Mouse (Mus musculus): ENCODE data around the gene Srebf2. TPM values are rescaled to one million over a fixed set of nuclear protein-coding genes. Genes with fewer than 3 reads are reported as not detected.
A peak's percentile ranks its signal among the peaks of the same experiment; 100 is the strongest.

The Srebf2 gene
- total RNA-seq, 2 experiments from 2014 or later, result 9.9 to 12.9 TPM

DNA sequence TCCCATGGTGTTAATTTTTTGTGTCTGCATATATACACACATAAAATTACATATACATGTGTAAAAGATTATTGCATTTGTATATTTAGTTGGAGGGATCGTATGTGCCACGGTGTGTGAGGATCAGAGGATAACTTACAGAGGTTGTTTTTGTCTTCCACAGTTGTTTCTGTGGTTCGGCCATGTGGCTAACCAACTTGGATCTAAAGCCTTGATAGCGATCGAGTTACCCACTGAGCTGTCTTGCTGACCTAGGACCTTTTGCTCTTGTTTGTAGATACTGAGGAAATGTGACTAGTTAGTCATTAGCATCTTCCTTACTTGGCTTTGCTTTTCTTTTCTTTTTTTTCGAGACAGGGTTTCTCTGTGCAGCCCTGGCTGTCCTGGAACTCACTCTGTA lies 9.3 kb downstream of the Srebf2 start:
- no peak for DNase-seq (ENCODE audit: low spot score)

DNA sequence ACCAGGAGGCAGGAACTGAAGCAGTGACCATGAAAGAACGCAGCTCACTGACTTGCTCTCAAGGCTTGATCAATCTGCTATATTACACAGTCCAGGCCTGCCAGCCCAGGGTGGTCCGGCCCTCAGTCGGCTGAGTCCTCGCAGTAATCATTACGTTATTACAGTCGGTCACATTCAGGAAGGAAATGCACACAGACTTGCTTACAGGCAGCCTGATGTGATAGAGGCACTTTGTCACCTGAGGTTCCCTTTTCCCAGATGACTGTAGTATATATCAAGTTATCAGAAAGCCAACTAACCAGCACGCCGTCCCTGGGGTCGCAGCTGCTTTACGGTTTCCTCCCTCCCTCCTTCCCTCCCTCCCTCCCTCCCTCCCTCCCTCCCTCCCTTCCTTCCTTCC lies 9.9 kb downstream of the Srebf2 start:
- no peak for DNase-seq (ENCODE audit: low spot score)

DNA sequence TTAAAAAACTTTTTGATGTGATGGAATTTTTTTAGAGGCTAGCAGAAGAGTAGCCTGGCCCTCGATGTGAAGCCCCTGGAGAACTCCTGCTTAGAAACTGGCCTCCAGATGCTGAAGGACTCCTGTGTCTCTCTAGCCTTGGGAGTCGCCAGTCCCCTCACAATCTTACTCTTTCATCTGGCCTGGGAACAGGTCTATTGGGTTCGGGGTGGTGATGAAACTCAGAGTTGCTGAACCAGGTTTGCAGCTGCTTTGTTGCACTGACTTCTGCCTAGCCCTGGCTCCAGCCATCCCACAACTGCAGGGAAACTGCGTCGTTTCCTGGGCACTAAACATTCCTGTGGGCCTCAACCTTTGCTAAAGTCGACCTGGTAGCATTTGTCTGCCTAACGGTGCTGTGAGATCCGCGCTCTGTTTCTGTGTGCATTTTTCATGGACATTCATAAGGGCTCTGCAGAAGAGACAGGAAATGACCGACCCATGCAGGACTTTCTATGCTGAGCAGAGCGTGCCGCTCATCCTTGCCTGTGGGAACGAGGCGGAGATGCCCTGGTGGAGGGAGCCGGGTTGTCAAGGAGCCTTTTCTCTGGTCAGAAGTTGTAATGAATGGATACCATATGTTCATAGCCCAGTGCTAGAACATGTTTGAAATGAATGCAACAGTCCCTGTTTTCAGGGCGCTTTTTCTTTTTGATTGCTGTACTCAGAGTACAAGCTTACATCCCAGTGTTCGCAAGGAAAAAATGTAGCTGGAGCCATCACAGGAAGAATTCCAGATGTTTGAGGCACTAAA lies 11.5 kb downstream of the Srebf2 start:
- no peak for DNase-seq (ENCODE audit: low spot score)

DNA sequence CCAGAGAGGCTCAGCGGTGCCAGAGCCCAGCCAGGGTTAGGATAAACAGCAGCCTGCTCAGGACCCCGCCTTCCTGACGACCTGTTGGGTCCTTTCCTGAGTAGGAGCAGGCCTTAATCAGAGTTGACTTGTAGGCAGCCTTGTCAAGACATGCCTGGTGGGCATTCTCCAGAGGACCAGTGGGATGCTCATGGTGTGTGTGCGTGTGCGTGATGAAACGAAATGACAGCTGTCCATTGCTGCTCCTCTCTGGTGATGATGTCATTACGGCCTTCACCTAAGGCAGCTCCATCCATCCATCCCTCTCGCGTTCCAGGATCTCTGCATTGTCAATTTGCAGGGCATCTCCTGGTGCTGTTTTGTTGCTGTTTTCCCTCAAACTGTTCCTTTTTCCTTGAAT lies 12.5 kb downstream of the Srebf2 start:
- no peak for DNase-seq (ENCODE audit: low spot score)

DNA sequence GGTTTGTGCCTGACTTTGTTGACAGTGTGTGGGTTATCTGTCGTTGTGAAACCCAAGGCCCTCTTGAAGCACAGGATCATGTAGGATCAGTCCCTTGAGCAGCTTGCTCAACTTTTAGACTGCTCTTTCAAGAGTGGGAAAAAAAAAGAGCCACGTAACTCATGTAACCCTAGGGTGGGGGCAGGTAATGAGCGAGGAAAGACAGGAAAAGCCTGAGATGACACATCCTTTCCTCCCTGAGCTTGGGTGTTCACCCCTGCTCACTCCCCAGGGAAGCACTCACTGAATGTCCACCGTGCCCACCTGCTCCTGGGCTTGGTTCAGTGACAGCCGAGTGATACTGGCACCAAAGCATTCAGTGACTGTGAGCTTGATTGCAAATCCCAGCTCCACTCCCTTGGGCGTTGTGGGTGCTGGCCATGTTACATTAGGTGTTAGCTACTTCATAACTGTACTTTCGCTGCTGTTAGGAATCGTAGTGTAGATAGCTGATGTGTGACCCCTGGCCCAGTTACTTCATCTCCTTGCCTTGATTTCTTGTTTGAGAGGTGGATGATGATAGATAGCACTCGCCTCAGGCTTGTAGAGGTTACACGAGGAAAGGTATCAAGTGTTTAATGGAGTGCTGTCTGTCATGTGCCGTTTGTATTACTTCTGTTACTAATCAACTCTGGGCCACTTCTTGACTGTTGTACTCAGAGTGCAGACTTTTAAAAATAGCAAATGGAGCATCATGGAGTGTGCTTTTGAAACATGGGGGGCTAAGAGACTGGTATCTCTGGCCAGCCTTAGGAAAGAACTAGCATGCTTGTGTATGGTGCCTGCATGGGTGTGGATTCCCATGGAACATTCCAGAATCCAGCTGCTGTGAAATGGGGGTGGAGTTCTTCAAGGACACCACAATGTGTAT lies 14.0 kb downstream of the Srebf2 start:
- DNase-seq (ENCODE audit: low spot score), result no peak

DNA sequence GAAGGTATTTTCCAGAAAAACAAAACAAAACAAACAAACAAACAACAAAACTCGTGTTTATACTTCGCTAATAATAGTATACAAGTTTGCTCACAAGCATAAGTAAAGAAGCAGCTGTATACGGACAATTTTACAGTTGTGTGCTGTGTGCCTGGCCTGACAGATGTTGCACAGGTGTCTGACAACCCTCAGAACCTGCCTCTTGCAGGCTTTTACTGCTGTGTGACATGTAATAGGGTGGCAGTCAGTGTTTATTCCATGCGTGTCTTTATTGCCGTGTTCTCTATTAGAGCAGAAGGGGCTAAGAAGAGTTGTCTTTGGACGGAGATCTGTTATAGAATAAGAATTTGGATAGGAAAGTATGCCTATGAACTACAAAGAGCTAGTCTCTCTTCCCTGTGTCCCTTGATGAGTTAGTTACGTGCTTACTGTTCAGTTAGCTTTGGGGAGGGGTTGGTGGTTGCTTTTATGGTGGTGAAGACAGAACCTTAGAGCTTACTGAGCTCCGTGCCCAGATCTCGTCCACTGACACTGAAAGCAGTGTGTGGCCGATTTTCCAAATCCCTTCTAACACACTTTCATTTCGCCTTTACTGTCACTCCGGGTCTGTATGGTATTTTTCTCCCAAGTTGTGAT lies 15.1 kb downstream of the Srebf2 start:
- no peak for DNase-seq (ENCODE audit: low spot score)

DNA sequence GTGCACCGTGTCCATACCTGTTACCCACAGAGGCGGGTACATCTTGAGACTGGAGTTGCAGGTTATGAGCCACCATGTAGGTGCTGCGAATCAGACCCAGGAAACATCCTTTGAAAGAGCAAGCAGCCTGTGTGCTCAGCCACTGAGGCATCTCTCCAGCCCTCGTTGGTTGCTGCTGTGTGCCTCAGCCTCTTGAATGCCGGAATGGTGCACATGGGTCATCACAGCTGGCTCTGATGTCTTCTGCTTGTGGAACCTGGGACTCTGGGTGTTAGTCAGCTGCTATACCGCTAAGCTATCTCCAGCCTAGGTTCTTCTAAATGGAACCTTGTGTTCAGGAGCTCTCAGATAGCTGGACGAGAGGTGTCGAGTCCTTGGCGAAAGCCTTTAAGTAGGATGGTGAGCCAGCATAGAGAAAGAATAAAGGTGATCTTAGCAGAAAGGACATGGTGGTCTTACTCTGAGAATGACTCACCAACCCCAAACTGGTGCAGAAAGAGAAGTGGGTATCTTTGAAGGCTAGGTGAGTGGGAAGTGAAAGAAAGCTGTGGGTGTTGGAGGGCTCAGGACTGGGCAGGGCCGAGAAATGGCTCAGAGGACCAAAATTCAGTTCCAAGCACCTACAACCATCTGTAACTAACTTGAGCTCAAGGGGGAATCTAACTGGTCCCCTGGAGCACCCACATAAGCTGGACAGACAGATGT lies 16.5 kb downstream of the Srebf2 start:
- DNase-seq (ENCODE audit: low spot score), result no peak

DNA sequence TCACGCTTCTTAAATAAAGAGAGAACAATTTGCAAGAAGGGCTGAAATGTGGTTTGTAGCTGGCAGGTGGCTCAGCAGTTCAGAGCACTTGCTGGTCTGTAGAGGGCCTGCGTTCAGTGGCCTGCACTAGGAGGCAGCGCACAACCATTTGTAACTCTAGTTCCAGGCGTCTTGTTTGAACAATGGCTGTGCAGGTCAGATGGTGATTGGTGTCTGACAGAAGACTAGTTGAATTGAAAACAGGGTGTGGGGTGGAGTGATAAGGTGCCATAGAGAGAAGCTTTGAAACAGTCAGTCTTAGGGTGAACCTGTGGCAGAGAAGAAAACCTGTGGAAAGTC lies 17.0 kb downstream of the Srebf2 start:
- no peak for DNase-seq (ENCODE audit: low spot score)

DNA sequence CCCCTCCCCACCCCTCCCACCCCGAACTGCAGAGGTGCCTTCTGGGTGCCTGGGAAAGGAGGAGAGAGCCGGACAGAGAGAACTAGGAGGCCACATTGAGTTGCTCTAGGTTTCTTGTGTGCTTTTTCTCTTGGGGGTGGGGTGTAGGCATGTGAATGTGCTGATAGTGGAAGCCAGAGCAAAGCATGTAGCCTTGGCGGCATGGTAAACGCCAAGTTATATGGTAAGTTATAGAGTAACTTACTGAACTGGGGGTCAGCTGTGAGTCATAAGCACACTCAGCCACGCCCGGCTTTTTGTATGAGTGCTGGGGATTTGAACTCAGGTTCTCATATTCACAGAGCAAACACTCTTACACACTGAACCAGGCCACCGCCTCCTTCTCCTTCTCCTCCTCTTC lies 17.5 kb downstream of the Srebf2 start:
- no peak for DNase-seq (ENCODE audit: low spot score)

DNA sequence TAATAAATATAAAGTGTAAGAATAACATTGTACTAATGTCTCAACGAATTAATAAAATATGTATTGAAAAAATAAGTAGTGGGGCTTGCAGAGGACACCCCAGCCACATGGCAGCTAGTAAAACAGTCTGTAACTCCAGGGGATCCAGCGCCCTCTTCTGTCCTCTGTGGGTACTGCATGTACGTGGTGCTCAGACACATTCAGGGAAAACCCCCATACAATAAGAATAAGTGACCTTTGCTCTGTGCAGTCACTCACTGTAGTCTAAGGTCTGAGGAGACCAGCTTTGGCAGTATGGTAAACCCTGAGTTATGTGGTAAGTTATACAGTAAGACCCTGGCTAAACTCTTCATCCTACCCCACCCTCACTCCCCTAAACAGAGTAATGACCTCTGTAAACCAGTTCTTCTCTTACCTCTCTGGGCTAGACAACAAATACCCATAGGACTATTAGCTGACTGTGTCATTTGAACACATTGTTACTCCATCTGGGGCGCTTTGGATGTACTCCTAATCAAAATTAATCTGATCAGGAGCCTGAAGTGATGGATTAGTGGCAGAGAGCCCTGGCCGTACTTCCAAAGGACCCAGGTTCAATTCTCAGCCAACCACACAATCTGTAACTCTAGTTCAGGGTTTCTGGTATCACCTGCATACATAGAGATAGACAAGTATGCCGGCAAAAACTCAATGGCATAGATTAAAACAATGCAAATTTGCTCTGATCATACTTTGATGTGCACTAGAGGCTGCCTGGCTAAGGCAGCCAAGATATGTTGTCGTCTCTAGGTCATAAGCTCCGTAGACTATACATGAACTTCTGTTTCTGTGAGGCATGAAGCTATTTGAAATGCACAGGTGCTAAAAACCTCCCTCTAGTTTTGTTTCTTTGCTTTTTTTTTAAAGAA lies 18.6 kb downstream of the Srebf2 start:
- DNase-seq (ENCODE audit: low spot score), result peak; percentile 81

DNA sequence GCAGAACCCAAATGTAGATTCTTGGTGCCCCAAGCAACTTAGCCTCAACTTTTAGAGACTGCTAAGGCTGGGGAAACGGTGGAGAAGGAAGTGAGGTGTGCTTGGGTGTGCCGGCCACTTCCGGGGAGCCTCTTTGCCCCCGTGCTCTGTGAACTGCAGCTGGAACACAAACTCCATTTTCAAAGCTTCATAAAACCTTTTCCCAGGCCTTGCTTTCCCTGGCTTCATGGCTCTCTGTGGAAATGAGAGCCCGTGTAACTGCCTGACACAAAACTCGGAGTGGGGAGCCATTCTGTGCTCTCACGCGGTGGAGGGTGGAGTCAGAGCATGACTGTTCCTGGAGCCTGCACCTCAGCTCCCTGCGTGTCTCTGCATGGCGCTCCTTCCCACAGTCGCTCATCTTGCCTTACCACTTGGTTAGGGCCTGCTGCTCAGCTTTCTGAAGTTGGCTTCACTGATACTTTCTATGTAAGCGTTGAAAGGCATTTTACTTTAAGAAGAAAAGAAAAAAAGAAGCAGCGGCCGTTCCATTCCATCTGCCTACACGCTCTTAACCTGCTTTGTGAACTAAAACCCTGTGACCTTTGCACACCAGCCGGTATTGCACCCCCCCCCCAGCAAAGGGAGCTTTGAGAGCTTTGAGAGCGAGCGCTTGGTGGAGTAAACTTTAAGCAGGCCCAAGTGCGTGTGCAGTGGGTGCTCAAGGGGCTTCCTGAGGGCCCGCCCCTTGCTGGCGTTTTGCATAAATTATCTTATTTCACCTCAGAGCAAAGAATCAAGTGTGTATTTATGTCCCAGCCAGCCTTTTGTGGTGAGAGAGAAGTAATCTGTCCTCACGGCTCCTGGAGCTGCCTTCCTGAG lies 19.5 kb downstream of the Srebf2 start:
- no peak for DNase-seq (ENCODE audit: low spot score)

DNA sequence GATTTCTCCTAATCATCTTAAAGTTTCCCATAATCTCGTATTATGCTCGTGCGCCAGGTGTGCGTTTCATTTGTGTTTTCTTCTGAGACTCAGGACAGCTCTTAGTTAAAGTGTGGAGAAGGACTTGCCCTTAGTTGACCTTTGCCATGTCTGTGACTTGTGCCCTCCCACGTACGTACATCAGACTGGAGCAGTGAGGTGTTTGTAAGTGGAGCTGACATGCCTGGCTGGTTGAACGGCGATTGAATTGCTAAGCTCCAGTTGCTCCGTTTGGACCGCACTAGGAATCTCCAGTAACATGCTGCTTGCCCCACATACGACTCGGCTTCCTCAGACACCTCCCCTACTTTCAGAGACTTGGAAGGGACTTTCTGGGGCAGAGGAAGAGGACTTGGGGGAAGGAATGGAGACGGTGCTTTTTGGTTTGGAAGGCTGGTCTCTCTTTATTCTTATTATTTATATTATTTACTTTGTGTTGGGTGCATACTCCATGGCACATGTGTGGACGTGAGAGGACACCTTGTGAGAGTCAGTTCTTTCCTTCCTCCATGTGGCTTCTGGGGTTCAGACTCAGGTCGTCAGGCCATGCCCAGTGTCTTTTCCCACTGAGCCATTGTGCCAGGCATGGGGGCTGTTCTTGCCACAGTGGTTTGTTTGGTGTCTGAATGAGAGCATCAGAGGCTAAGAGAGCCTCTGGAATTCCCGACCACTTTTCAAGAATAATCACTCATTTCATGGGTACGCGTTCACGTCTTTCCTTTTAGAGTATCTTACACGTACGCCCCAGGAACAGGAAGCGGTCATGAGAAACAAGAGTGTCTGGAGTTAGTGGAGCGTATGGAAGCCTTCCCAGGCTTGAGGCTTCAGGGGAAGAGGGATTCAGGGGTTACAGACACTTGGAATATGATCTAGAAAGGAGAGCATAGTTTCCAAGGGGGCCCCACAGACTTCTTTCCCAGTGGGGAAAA lies 20.5 kb downstream of the Srebf2 start:
- DNase-seq (ENCODE audit: low spot score), result peak; percentile 70

DNA sequence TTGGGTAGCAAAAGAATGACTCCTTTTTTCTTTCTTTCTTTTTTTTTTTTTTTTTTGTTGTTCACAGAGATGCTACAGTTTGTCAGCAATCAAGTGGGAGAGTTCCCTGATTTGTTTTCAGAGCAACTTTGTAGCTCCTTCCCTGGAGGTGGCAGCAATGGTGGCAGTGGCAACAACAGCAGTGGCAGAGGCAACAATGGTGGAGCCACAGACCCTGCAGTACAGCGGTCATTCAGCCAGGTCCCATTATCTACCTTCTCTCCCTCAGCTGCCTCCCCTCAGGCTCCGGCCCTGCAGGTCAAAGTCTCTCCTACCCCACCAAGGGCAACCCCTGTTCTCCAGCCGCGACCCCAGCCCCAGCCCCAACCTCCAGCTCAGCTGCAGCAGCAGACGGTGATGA lies 22.7 kb downstream of the Srebf2 start:
- no peak for DNase-seq (ENCODE audit: low spot score)

DNA sequence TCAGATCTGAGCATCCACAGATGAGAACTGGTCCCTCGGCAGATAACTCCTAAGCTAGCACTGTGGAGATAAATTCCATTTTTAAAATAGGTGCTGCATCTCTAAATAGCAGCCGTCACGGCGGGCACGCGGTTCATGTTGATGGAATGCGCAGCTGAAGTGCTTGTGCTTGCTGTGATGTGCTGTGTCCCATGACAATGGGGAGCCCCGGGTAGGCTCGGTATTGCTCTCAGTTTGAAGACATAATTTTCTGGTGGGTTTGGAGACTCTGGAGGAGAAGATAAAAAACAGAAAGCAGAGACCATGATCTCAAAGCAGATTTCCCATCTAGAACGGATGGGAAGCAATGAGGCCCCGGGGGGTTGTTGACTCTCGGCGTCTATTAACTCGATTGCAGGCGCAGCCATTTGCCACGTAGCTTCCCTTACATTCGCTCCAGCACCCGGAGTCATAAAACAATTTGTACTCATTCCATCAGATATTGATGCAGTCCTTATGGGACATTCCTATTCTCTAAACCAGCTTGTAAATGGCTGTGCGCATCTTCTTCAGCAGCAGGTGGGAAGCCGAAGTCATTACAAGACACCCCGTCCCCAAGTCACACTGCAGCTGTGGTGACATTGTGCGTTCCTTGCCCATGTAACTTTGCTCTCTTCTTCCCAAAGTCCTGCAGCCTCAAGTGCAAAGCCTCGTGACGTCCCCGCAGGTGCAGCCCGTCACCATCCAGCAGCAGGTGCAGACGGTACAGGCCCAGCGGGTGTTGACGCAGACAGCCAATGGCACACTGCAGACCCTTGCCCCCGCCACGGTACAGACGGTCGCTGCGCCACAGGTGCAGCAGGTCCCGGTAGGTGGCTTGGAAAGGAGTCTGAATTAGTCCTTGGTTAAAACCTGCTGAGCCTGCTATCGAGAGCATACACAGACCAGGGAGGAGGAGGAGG lies 23.7 kb downstream of the Srebf2 start:
- DNase-seq (ENCODE audit: low spot score), result no peak

DNA sequence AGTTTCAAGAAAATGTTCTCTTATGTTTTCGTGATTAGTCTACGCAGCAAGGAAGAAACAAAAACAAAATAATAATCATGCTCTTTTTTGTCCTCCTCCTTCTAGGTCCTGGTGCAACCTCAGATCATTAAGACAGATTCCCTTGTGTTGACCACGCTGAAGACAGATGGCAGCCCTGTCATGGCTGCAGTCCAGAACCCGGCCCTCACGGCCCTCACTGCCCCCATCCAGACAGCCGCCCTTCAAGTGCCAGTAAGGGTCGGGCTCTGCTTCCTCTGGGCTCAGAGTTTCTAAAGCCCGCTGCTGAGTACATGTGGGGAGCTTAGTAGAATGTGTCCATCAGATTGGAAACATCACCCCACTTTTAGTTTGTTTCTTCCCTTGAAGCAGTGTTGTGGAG lies 25.7 kb downstream of the Srebf2 start:
- DNase-seq (ENCODE audit: low spot score), result no peak

DNA sequence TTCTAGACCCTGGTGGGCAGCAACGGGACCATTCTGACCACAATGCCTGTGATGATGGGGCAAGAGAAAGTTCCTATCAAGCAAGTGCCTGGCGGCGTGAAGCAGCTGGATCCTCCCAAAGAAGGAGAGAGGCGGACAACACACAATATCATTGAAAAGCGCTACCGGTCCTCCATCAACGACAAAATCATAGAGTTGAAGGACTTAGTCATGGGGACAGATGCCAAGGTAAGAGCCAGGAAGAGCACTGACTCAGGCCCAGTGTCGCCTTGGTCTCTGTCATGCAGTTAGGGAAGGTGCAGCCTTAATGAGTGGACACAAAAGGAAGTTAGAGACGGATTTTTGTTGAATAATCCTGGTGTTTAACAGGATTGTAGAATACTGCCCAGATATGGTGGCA lies 28.1 kb downstream of the Srebf2 start:
- DNase-seq (ENCODE audit: low spot score), result no peak

DNA sequence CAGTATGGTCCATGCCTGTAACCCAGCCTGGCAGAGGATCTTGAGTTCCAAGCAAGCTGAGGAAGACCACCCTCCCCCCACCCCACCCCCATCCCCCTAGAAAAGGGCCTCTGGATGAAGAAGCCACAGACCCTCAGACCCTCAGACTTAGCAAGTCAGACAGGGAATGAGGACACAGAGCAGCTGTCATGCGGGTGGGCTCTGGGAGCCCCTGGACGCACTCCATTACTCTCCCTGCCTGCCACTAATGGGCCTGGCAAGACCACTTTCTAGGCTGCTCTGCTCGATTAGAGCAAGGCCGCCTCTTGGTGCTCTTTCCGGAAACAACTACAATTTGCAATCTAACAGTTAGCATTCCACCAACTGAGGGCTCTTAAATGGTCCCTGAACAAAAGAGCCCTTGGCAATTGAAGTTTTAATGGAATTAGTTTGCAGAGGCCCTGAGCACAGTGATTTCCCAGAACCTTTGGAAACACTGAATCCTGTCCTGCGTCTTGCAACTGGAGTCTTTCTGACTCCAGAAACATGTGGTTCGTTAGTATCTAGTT lies 30.8 kb downstream of the Srebf2 start:
- DNase-seq (ENCODE audit: low spot score), result no peak
